Mouse (Mus musculus) lung, embryonic 14.5 days (tissue): ENCODE data around the gene Vhl. TPM values are rescaled to one million over a fixed set of nuclear protein-coding genes. Genes with fewer than 3 reads are reported as not detected.
A peak's percentile ranks its signal among the peaks of the same experiment; 100 is the strongest.
"Not testable (repeated sequence)": the region's sequence is repeated elsewhere in the genome, so short reads cannot be mapped to it uniquely, and the experiment has no call there.

Experiments used
- ATAC-seq: fragments of 200-750 bp; cut with Nextera tagmentation; 2 replicates; pipeline ENCODE4 v1.8.0; 2017; ENCODE audit warnings: mild to moderate bottlenecking, moderate TSS enrichment, moderate library complexity; ENCODE audit not compliant: insufficient read depth
- DNase-seq: peaks from one replicate; pipeline ENCODE4 v3.0.0-alpha.2; 2015
- H3K27ac ChIP-seq: fragments of 300-500 bp; sonication (generic); 2 replicates; pipeline ENCODE4 v1.5.1; 2014; ENCODE audit warnings: low read depth, mild to moderate bottlenecking, moderate library complexity
- H3K27me3 ChIP-seq: fragments of 300-500 bp; sonication (generic); 2 replicates; pipeline ENCODE4 v1.6.1; 2014; ENCODE audit warnings: low read length, control low read depth; ENCODE audit not compliant: insufficient read depth
- H3K36me3 ChIP-seq: fragments of 300-500 bp; sonication (generic); 2 replicates; pipeline ENCODE4 v1.6.1; 2014; ENCODE audit warnings: control low read depth; ENCODE audit not compliant: insufficient read depth
- H3K4me1 ChIP-seq: fragments of 300-500 bp; sonication (generic); 2 replicates; pipeline ENCODE4 v1.6.1; 2014; ENCODE audit warnings: antibody characterized with exemption, control low read depth; ENCODE audit not compliant: insufficient read depth
- H3K4me2 ChIP-seq: fragments of 300-500 bp; sonication (generic); 2 replicates; pipeline ENCODE4 v1.6.1; 2014; ENCODE audit warnings: mild to moderate bottlenecking
- H3K4me3 ChIP-seq: fragments of 300-500 bp; sonication (generic); 2 replicates; pipeline ENCODE4 v1.5.1; 2014; ENCODE audit warnings: low read depth, low read length
- H3K9ac ChIP-seq: fragments of 300-500 bp; sonication (generic); 2 replicates; pipeline ENCODE4 v1.6.1; 2014
- H3K9me3 ChIP-seq: fragments of 300-500 bp; sonication (generic); 2 replicates; pipeline ENCODE4 v1.6.1; 2016; ENCODE audit warnings: low read depth, low read length, control low read depth
- CTCF ChIP-seq: IDR thresholded peaks from 2 replicates; pipeline ENCODE4 v1.5.1; 2016; ENCODE audit warnings: antibody characterized with exemption, low read depth
- WGBS: fragments of 180-500 bp; shearing (Covaris S2); extraction: QIAGEN DNeasy Blood & Tissue Kit; methylation state at CpG from one replicate; pipeline ENCODE4 v1.1.7; 2014; 5-methylcytosine and 5-hydroxymethylcytosine counted together
- polyA plus RNA-seq: library from polyadenylated mRNA; unstranded; fragments of >200 nt; fragmentation: Nextera tagmentation; extraction: Ambion mirVana; gene quantifications from 2 replicates; pipeline ENCODE4 v1.2.1, GENCODE M21; 2014

The Vhl gene
- polyA plus RNA-seq, 1 experiment from 2014 or later = 42.2 TPM

GRCm38 (mm10) chr6:113672029-113672428 lies 48.3 kb downstream of the Vhl start:
- not testable (repeated sequence) for H3K9ac ChIP-seq, H3K4me2 ChIP-seq, H3K27ac ChIP-seq, H3K36me3 ChIP-seq, H3K4me3 ChIP-seq, H3K9me3 ChIP-seq, ATAC-seq, H3K4me1 ChIP-seq, H3K27me3 ChIP-seq, DNase-seq
- 88% methylated on average over 1 of the region's 1 CpGs for WGBS
- TF ChIP-seq CTCF = peak; percentile 22; the same call in 1 of the 2 replicates

DNA sequence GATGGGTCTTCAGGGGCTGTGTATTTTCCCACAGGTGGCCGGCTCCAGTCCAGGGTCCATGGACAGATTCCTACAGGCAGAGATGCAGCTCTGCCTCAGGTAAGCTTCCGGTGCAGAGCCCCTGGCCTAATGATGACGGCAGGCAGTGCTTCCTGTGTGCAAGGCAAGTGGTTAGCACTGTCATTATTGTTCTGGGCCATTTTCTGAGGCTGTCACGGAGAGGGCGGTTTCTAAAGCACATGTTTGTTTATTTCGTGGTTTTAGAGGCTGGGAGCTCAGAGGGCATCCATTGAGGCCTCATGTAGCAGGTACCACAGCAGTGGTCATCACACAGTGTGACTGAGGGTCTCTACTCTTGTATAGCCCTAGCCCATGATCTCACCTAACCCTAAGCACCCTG lies 49.2 kb downstream of the Vhl start:
- no peak for DNase-seq
- Histone ChIP-seq H3K9ac (no peak overlapping the region), H3K4me2 (no peak overlapping the region), H3K27ac (no peak overlapping the region), H3K4me3 (no peak overlapping the region), H3K36me3 (no peaks in the 10 kb centered on the region), H3K4me1 (peaks cover 4% of the 10 kb centered on the region; the same call in 1 of the 2 replicates), H3K9me3 (no peaks in the 10 kb centered on the region), H3K27me3 (no peaks in the 10 kb centered on the region)
- TF ChIP-seq CTCF = no peak
- no peak for ATAC-seq
- 77% methylated on average over 6 of the region's 6 CpGs for WGBS

DNA sequence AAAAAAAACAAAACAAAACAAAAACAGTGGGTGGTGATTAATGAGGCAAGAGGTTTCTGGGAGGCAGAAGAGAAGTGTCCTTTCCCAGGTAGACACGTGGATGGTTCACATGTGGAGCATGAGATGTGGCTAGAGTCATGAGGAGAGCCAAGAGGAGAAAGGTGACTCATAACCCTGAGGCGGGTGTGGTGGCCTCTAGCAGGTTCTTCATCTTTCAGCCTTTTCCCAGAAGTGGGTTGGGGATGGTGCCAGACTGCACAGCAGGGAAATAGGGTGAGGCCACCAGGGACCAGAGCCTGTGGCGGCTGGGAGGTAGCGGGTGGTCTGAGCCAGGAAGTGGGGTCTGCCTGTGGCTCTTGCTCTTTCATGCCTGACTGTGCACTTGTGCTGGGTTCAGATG lies 51.5 kb downstream of the Vhl start:
- Histone ChIP-seq H3K4me2 (no peak overlapping the region), H3K4me1 (no peaks in the 10 kb centered on the region), H3K4me3 (no peak overlapping the region), H3K27ac (no peak overlapping the region), H3K9me3 (no peaks in the 10 kb centered on the region), H3K27me3 (no peaks in the 10 kb centered on the region), H3K36me3 (no peaks in the 10 kb centered on the region), H3K9ac (no peak overlapping the region)
- WGBS = 78% methylated on average over 4 of the region's 4 CpGs
- no peak for TF ChIP-seq CTCF
- ATAC-seq = no peak
- no peak for DNase-seq

- no peak for TF ChIP-seq CTCF
- 87% methylated on average over 9 of the region's 9 CpGs for WGBS
- no peaks in the 10 kb centered on the region for H3K9me3 ChIP-seq
- no peak for DNase-seq
- no peak overlapping the region for H3K27ac ChIP-seq
- H3K27me3 ChIP-seq = no peaks in the 10 kb centered on the region
- ATAC-seq = no peak
- no peaks in the 10 kb centered on the region for H3K4me1 ChIP-seq
- H3K36me3 ChIP-seq = no peaks in the 10 kb centered on the region
- H3K4me3 ChIP-seq = no peak overlapping the region
- no peak overlapping the region for H3K9ac ChIP-seq
- no peak overlapping the region for H3K4me2 ChIP-seq
These were observed 52.2 kb downstream of the Vhl start for GRCm38 (mm10) chr6:113675991-113676390.

- Histone ChIP-seq H3K36me3 (no peaks in the 10 kb centered on the region), H3K4me1 (no peaks in the 10 kb centered on the region), H3K4me3 (no peak overlapping the region), H3K27me3 (no peaks in the 10 kb centered on the region), H3K4me2 (no peak overlapping the region), H3K9ac (no peak overlapping the region), H3K9me3 (no peaks in the 10 kb centered on the region), H3K27ac (no peak overlapping the region)
- DNase-seq (no peak), ATAC-seq (no peak)
- no peak for TF ChIP-seq CTCF
- 64% methylated on average over 14 of the region's 14 CpGs for WGBS
These were observed 53.4 kb downstream of the Vhl start for GRCm38 (mm10) chr6:113677070-113677734.

DNA sequence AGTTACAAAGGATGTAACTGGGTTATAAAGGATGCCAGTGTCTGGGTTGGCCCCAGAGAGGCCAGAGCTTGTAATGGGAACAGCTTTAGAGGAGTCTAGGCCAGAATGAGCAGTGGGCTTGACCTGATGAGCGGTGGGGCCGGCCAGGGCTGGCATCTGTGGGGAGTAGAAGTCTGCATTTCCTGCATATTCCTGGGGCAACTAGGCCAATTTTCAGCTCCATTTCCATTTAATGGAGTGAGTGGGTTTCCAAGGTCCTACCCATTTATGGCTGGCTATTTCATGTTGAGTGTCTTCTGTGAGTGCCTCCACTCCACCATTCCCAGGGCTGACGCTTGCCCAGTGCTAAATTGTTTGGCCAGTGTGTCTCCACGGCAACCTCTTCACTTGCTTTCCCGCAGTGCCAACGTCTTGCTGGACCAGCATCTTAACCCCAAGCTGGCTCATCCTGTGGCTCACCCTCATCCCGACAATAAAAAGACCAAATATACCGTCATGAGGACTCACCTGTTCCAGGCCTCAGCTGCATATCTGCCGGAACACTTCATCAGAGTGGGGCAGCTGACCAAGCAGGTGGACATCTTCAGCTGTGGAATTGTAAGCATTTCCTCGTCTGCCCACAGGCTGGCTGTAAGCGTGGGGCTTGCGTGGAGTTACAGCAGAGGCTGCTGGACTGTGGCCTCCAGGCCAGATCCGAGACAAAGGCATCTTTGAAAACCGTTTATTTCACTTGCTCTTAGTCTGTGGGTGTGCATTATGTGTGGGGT lies 54.7 kb downstream of the Vhl start:
- H3K4me2 ChIP-seq = no peak overlapping the region
- 69% methylated on average over 14 of the region's 14 CpGs for WGBS
- ATAC-seq (no peak), DNase-seq (no peak)
- no peaks in the 10 kb centered on the region for H3K9me3 ChIP-seq
- H3K27me3 ChIP-seq = no peaks in the 10 kb centered on the region
- no peaks in the 10 kb centered on the region for H3K4me1 ChIP-seq
- H3K4me3 ChIP-seq = no peak overlapping the region
- H3K9ac ChIP-seq = no peak overlapping the region
- H3K27ac ChIP-seq = no peak overlapping the region
- no peak for TF ChIP-seq CTCF
- no peaks in the 10 kb centered on the region for H3K36me3 ChIP-seq

GRCm38 (mm10) chr6:113679993-113680566 lies 56.3 kb downstream of the Vhl start:
- Histone ChIP-seq H3K36me3 (no peaks in the 10 kb centered on the region), H3K4me2 (no peak overlapping the region), H3K27ac (no peak overlapping the region), H3K27me3 (no peaks in the 10 kb centered on the region), H3K9ac (no peak overlapping the region), H3K4me3 (no peak overlapping the region), H3K4me1 (no peaks in the 10 kb centered on the region), H3K9me3 (no peaks in the 10 kb centered on the region)
- no peak for TF ChIP-seq CTCF
- DNase-seq (no peak), ATAC-seq (no peak)
- 79% methylated on average over 9 of the region's 9 CpGs for WGBS

Other genes starting within 250 kb of the Vhl start
- gene Tada3, start 246.1 kb upstream of the Vhl start, polyA plus RNA-seq = 45.9 and 49.4 TPM in 2 replicates
- 211 and 214 TPM in 2 replicates for gene Arpc4, start 245.8 kb upstream of the Vhl start, polyA plus RNA-seq
- gene Ttll3, start 234.7 kb upstream of the Vhl start, polyA plus RNA-seq = 2.2 and 2.5 TPM in 2 replicates
- gene Rpusd3, start 204.6 kb upstream of the Vhl start, polyA plus RNA-seq = 15.7 and 18.8 TPM in 2 replicates
- not detected in 2 replicates for gene Cidec, start 188.2 kb upstream of the Vhl start, polyA plus RNA-seq
- gene Jagn1, start 181.4 kb upstream of the Vhl start, polyA plus RNA-seq = 70.0 and 76.4 TPM in 2 replicates
- 12.0 and 12.2 TPM in 2 replicates for gene Il17re, start 165.5 kb upstream of the Vhl start, polyA plus RNA-seq
- gene Il17rc, start 152.5 kb upstream of the Vhl start, polyA plus RNA-seq = 7.7 and 9.1 TPM in 2 replicates
- 20.7 and 27.0 TPM in 2 replicates for gene Creld1, start 140.7 kb upstream of the Vhl start, polyA plus RNA-seq
- gene Prrt3, start 122.0 kb upstream of the Vhl start, polyA plus RNA-seq = 0.05 and 0.16 TPM in 2 replicates
- gene Emc3, start 92.3 kb upstream of the Vhl start, polyA plus RNA-seq = 92.8 and 97.6 TPM in 2 replicates
- 15.4 and 15.7 TPM in 2 replicates for gene Fancd2, start 92.3 kb upstream of the Vhl start, polyA plus RNA-seq
- gene Fancd2os, start 23.2 kb upstream of the Vhl start, polyA plus RNA-seq = 0.17 TPM in 1 of 2 replicates, not detected in the other
- gene Brk1, start 19.2 kb upstream of the Vhl start, polyA plus RNA-seq = 227 and 239 TPM in 2 replicates
- 3.1 and 3.6 TPM in 2 replicates for gene Irak2, start 14.5 kb downstream of the Vhl start, polyA plus RNA-seq
- gene Tatdn2, start 73.1 kb downstream of the Vhl start, polyA plus RNA-seq = 1.2 and 1.5 TPM in 2 replicates
- gene Ghrl, start 95.9 kb downstream of the Vhl start, polyA plus RNA-seq = 0.34 TPM in 1 of 2 replicates, not detected in the other
- gene Sec13, start 116.8 kb downstream of the Vhl start, polyA plus RNA-seq = 286 and 295 TPM in 2 replicates